Mouse (Mus musculus) cerebellum, adult 2 months (tissue): ENCODE data around the gene Afg1l.

Source experiments
- CTCF ChIP-seq: fragments of 200-500 bp; IDR thresholded peaks from 2 replicates; pipeline ENCODE4 v1.5.1; 2011; ENCODE audit warnings: low read depth, mild to moderate bottlenecking, control low read depth, low read length, moderate library complexity, borderline replicate concordance; ENCODE audit not compliant: insufficient read depth
- POLR2A ChIP-seq: fragments of 200-500 bp; IDR thresholded peaks from 2 replicates; pipeline ENCODE4 v1.6.1; 2011; ENCODE audit warnings: low read length, control low read depth, borderline replicate concordance; ENCODE audit not compliant: insufficient read depth

DNA sequence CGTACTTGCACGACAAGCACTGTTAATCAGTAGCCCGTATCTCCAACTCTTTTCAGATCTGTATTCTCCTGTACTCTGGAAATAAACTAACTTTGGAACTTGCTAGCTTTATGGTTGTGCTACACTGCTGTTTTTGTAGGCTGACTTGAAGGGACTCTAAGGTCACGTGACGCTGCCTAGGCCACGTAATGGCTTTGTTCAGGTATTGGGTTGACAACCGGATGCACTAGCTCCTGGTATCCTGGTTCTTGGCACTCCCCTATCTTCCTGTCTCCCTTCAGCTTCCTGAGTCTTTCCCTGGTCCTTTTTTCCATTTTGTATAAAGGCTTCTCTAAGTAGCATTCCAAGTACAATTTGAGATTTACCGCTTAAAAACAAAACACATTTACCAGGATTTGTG lies 22.2 kb upstream of the Afg1l start:
- TF ChIP-seq CTCF (no peak), POLR2A (no peak)
